Mouse (Mus musculus) spleen, adult 2 months (tissue): ENCODE data around the gene Ice2.

Experiments used
- CTCF ChIP-seq: fragments of 200-500 bp; IDR thresholded peaks from 2 replicates; pipeline ENCODE4 v1.5.1; 2011; ENCODE audit warnings: mild to moderate bottlenecking, inconsistent platforms; ENCODE audit not compliant: insufficient read depth, insufficient read length, insufficient replicate concordance; ENCODE audit errors: extremely low read depth
- POLR2A ChIP-seq: fragments of 200-500 bp; IDR thresholded peaks from 2 replicates; pipeline ENCODE4 v1.6.1; 2011; ENCODE audit warnings: low read depth, low read length, inconsistent platforms

DNA sequence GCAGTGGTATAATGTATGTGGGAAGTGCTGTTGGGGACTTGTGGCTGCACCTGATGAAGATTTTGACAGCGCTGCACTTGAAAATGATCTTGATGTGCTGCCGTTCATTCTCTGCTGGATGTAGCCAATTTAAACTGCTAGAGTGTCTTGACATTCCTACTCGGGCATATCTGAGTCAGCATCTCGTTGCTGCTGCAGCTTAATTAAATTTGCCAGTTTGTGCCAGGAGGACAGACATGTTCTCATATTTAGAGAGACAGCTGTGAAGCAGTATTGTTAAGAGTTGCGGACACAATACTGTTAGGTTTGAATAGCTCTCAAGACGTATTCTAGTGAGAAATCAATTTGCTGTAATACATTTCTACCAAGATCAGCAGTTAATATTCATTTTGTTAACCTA, 7.0 kb downstream of the Ice2 start:
- TF ChIP-seq CTCF (no peak), POLR2A (no peak)
